Mouse (Mus musculus) heart, embryonic 10.5 days (tissue): ENCODE data around the gene Fam110a. TPM values are rescaled to one million over a fixed set of nuclear protein-coding genes. Genes with fewer than 3 reads are reported as not detected.

Experiments used
- DNase-seq: peaks from one replicate; pipeline ENCODE4 v3.0.0-alpha.2; 2017; ENCODE audit warnings: low spot score
- H3K27ac ChIP-seq: fragments of 300-500 bp; sonication (generic); 2 replicates; pipeline ENCODE4 v1.5.1; 2016; ENCODE audit warnings: mild to moderate bottlenecking
- H3K27me3 ChIP-seq: fragments of 300-500 bp; sonication (generic); 2 replicates; pipeline ENCODE4 v1.6.1; 2016; ENCODE audit warnings: mild to moderate bottlenecking; ENCODE audit not compliant: poor library complexity, insufficient read depth, severe bottlenecking
- H3K36me3 ChIP-seq: fragments of 300-500 bp; sonication (generic); 2 replicates; pipeline ENCODE4 v1.6.1; 2016; ENCODE audit warnings: mild to moderate bottlenecking, moderate library complexity
- H3K4me1 ChIP-seq: fragments of 300-500 bp; sonication (generic); 2 replicates; pipeline ENCODE4 v1.6.1; 2016; ENCODE audit warnings: mild to moderate bottlenecking
- H3K4me3 ChIP-seq: fragments of 300-500 bp; sonication (generic); 2 replicates; pipeline ENCODE4 v1.5.1; 2016; ENCODE audit warnings: mild to moderate bottlenecking, moderate library complexity
- H3K9me3 ChIP-seq: fragments of 300-500 bp; sonication (generic); 2 replicates; pipeline ENCODE4 v1.6.1; 2016; ENCODE audit warnings: mild to moderate bottlenecking, moderate library complexity
- WGBS: fragments of 180-500 bp; shearing (Covaris S2); methylation state at CpG from one replicate; pipeline ENCODE4 v1.1.7; 2016; 5-methylcytosine and 5-hydroxymethylcytosine counted together
- polyA plus RNA-seq: library from polyadenylated mRNA; unstranded; fragments of >200 nt; fragmentation: Nextera tagmentation; extraction: Ambion mirVana; gene quantifications from 2 replicates; pipeline ENCODE4 v1.2.1, GENCODE M21; 2016

Fam110a gene
- polyA plus RNA-seq, 1 experiment from 2014 or later: 16.3 TPM

DNA sequence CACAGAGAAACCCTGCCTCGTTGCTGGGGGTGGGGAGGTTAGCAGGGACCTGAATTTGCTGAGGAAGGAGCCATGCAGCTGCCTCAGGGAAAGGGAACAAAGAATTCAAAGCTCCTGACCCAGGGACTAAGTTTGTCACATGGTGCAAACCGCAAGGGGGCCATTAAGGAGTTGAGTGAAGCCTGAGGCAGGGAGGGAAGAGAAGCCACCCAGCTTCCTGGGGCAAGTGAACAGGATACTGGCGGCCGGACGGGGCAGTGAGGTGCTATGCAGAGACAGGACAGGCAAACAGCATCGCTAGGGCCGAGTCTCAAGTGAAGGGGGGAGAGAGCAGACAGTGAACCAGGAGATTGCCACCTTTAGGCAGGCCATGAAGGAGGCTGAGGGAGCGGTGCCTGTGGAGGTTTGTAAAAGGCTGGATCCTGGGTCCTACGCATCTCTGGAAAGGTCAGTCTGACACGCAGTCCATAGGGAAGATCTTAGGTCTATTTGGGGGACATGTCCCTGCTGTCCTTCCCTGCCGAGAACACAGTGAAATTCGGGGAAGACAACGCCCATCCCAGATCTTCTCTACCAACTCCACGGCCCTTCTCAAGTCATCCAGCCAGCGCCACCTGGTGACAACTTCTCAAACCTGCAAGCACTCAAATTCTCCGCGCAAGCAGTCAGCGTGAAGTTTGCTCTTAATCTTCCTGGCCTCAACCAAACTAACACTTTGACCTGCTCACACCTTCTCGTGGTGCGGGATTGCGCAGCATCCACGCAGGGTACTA is 14.5 kb upstream of the Fam110a start:
- Histone ChIP-seq H3K27ac (0 out of 2 replicates have a peak overlapping the region, but pooled peaks have one; percentile 22), H3K36me3 (no peaks in the 10 kb centered on the region), H3K27me3 (peaks cover 87% of the 10 kb centered on the region), H3K9me3 (no peaks in the 10 kb centered on the region), H3K4me3 (peak overlapping the region; percentile 32; the same call in 1 of the 2 replicates), H3K4me1 (peaks cover 21% of the 10 kb centered on the region)
- WGBS: 8% methylated on average over 22 of the region's 22 CpGs
- peak; percentile 85 for DNase-seq

GRCm38 (mm10) chr2:151991446-151991845 is 11.4 kb upstream of the Fam110a start:
- Histone ChIP-seq H3K9me3 (no peaks in the 10 kb centered on the region), H3K27me3 (peaks cover 57% of the 10 kb centered on the region), H3K27ac (no peak overlapping the region), H3K4me3 (no peak overlapping the region), H3K4me1 (peaks cover 17% of the 10 kb centered on the region), H3K36me3 (no peaks in the 10 kb centered on the region)
- 35% methylated on average over 5 of the region's 5 CpGs for WGBS
- no peak for DNase-seq

DNA sequence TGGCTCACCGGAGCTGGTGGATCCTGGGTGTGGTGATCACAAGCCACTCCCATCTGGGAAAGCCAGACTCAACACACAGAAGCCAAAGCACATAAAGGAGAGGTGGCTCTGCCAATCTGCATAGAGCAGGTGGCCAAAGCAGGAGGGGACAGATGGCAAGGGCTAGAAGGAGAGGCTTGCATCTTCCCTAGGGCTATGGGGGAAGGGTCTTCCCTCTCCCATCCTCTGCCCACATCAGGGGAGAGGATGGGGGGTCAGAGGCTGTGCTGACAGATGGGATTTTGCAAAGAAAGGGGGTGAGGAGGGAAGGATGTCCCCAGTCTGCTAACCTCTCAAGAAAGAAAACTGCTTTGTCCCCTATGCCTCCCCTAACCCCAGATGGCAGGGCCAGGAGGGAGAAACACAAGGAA is 11.0 kb upstream of the Fam110a start:
- H3K27ac ChIP-seq: no peak overlapping the region
- H3K4me1 ChIP-seq: peaks cover 17% of the 10 kb centered on the region
- no peaks in the 10 kb centered on the region for H3K36me3 ChIP-seq
- no peak for DNase-seq
- peaks cover 52% of the 10 kb centered on the region for H3K27me3 ChIP-seq
- WGBS: 52% methylated on average over 1 of the region's 1 CpGs
- no peaks in the 10 kb centered on the region for H3K9me3 ChIP-seq
- no peak overlapping the region for H3K4me3 ChIP-seq

GRCm38 (mm10) chr2:151988978-151989377 is 9.0 kb upstream of the Fam110a start:
- H3K4me3 ChIP-seq: no peak overlapping the region
- WGBS: 54% methylated on average over 2 of the region's 2 CpGs
- no peak overlapping the region for H3K27ac ChIP-seq

DNA sequence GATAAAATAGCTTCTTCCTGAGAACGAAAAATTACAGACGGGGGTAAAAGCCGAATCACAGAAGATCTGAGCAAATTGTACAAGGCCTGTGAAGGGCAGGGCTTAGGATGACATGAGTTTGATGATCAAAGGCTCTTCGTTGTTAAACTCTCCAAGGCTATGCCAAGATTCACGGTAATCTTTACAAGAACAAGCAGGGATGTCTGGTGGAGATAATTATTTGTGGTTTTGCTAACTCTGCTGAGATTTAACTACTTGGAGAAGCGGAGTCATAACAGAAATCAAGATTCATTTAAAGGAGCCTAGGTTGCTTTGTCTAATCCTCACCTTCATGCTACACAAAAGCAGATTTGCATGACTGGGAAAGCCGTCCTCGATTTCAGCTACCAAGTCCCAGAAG is 6.9 kb upstream of the Fam110a start:
- Histone ChIP-seq H3K4me3 (no peak overlapping the region), H3K27ac (no peak overlapping the region), H3K4me1 (peaks cover 7% of the 10 kb centered on the region; the same call in 1 of the 2 replicates), H3K27me3 (peaks cover 12% of the 10 kb centered on the region; the same call in 1 of the 2 replicates), H3K36me3 (no peaks in the 10 kb centered on the region), H3K9me3 (no peaks in the 10 kb centered on the region)
- whole genome bisulfite sequencing: 72% methylated on average over 8 of the region's 8 CpGs
- DNase-seq: no peak

More at GRCm38 (mm10) chr2:151988978-151989377, 9.0 kb upstream of the Fam110a start:
- Histone ChIP-seq H3K27me3 (peaks cover 32% of the 10 kb centered on the region), H3K4me1 (peaks cover 7% of the 10 kb centered on the region; the same call in 1 of the 2 replicates), H3K9me3 (no peaks in the 10 kb centered on the region), H3K36me3 (no peaks in the 10 kb centered on the region)
- no peak for DNase-seq

- H3K36me3 ChIP-seq: no peaks in the 10 kb centered on the region
- no peak overlapping the region for H3K4me3 ChIP-seq
- no peaks in the 10 kb centered on the region for H3K27me3 ChIP-seq
- no peak overlapping the region for H3K27ac ChIP-seq
- no peak for DNase-seq
- H3K9me3 ChIP-seq: no peaks in the 10 kb centered on the region
- 59% methylated on average over 7 of the region's 7 CpGs for WGBS
- H3K4me1 ChIP-seq: peaks cover under 1% of the 10 kb centered on the region; the same call in 1 of the 2 replicates
Measured at GRCm38 (mm10) chr2:151985426-151986172, 5.6 kb upstream of the Fam110a start.

DNA sequence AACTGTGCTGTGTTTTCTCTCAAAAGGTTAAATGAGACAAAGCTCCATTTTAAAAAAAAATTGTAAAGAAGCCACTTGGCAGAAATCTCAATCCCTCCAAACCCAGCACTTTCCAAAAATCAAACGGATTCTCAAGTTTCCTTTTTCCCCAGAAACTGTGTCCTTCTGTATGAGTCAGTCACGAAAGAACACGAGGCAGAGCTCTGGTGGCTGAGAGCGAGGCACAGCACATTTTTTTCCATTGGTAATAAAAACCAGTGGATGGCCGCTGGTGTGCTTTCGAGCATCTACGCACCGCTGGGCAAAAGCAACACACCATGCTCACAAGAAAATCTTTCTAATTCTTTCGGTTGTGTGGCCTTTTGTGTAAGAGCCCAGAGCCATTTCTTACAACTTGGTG is 4.0 kb upstream of the Fam110a start:
- WGBS: 74% methylated on average over 9 of the region's 9 CpGs
- Histone ChIP-seq H3K4me1 (peaks cover 14% of the 10 kb centered on the region), H3K27ac (no peak overlapping the region), H3K9me3 (no peaks in the 10 kb centered on the region), H3K4me3 (no peak overlapping the region), H3K36me3 (no peaks in the 10 kb centered on the region), H3K27me3 (no peaks in the 10 kb centered on the region)
- no peak for DNase-seq

DNA sequence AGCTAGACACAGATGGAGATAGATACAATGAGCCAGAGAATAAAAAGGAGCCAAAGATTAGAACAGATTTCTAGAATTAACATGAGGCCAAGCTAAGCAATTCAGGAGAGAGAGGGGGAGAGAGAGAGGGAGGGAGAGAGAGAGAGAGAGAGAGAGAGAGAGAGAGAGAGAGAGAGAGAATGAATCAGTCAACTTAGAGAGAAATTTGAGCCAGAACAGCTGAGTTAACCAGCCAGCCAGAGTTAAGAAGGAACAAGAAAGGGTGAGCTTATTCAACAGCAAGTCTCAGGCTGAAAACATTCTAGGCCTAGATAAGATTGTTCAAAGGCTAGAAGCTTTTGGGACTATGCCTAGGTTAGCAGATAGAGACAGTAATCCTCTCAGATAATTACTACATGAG is 2.5 kb upstream of the Fam110a start:
- Histone ChIP-seq H3K9me3 (no peaks in the 10 kb centered on the region), H3K27ac (no peak overlapping the region), H3K4me3 (no peak overlapping the region), H3K4me1 (peaks cover 27% of the 10 kb centered on the region), H3K27me3 (no peaks in the 10 kb centered on the region), H3K36me3 (no peaks in the 10 kb centered on the region)
- DNase-seq: no peak

DNA sequence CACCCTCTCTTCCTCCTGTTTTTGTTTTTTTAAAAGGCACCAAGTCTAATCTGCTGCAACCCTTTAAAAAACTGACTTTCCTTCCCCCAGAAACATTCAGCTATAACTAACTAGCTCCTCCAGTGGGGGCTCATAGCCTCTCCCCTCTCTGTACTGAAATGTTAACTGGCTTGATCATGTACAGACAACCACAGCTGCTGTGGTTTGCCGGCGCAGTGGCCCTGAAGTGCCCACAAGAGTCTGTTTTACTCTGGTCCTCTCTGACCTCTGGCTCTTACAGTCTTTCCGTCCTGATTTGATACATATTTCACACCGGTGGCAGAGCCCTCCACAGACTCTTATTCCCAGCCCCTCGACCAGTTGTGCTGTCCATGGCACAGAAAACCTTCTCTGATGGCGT is 1.2 kb upstream of the Fam110a start:
- H3K36me3 ChIP-seq: no peaks in the 10 kb centered on the region
- DNase-seq: no peak
- WGBS: 72% methylated on average over 6 of the region's 6 CpGs
- no peaks in the 10 kb centered on the region for H3K9me3 ChIP-seq
- H3K27me3 ChIP-seq: 0 out of 2 replicates have a peak, but pooled peaks cover 1% of the 10 kb centered on the region
- peaks cover 29% of the 10 kb centered on the region for H3K4me1 ChIP-seq
- H3K27ac ChIP-seq: no peak overlapping the region
- no peak overlapping the region for H3K4me3 ChIP-seq

GRCm38 (mm10) chr2:151980355-151980693 is 305 bp upstream of the Fam110a start:
- Histone ChIP-seq H3K27me3 (peaks cover 11% of the 10 kb centered on the region; the same call in 1 of the 2 replicates), H3K36me3 (no peaks in the 10 kb centered on the region), H3K27ac (peak overlapping the region; percentile 88), H3K4me1 (peaks cover 29% of the 10 kb centered on the region), H3K9me3 (no peaks in the 10 kb centered on the region), H3K4me3 (peak overlapping the region; percentile 81)
- no peak for DNase-seq
- 36% methylated on average over 3 of the region's 3 CpGs for WGBS

DNA sequence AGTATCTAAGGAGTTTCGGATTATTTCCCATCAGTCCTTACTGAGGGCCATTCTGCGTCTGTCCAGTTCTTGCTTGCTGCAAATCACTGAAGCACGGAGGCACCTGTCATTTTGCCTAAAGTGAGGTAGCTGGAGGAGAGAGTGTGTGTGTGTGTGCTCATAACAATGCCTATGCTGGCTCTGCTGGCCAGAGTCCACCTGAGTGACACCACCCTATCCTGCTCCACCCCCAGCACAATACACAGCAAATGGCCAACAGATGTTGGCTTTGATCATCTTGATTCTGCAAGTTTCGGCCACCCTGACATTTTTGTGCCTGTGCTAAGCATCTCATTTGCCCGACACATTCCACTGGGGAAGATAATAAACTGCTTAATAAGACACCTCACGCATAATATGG is 1.5 kb downstream of the Fam110a start:
- 74% methylated on average over 6 of the region's 6 CpGs for WGBS
- DNase-seq: no peak
- Histone ChIP-seq H3K9me3 (no peaks in the 10 kb centered on the region), H3K36me3 (no peaks in the 10 kb centered on the region), H3K4me3 (peak overlapping the region; percentile 81; the same call in 1 of the 2 replicates), H3K4me1 (peaks cover 40% of the 10 kb centered on the region), H3K27me3 (peaks cover 28% of the 10 kb centered on the region), H3K27ac (no peak overlapping the region)

- 86% methylated on average over 4 of the region's 4 CpGs for WGBS
- no peak for DNase-seq
- H3K4me1 ChIP-seq: peaks cover 46% of the 10 kb centered on the region
- peaks cover 32% of the 10 kb centered on the region for H3K27me3 ChIP-seq
- peak overlapping the region; percentile 38; the same call in 1 of the 2 replicates for H3K27ac ChIP-seq
- H3K4me3 ChIP-seq: no peak overlapping the region
- no peaks in the 10 kb centered on the region for H3K36me3 ChIP-seq
- no peaks in the 10 kb centered on the region for H3K9me3 ChIP-seq
Measured at GRCm38 (mm10) chr2:151977689-151978440, 2.2 kb downstream of the Fam110a start.
